Mouse (Mus musculus) embryonic fibroblast, embryonic 13.5 days (primary cell): Measurements from ENCODE around the gene Mmd2.

Source experiments
- CTCF ChIP-seq: IDR thresholded peaks from 2 replicates; pipeline ENCODE4 v1.5.1; 2011; ENCODE audit warnings: mild to moderate bottlenecking, control low read depth, low read length, moderate library complexity, borderline replicate concordance; ENCODE audit not compliant: insufficient read depth
- POLR2A ChIP-seq: IDR thresholded peaks from 2 replicates; pipeline ENCODE4 v1.6.1; 2011; ENCODE audit warnings: low read depth, mild to moderate bottlenecking, control low read depth, low read length, moderate library complexity

DNA sequence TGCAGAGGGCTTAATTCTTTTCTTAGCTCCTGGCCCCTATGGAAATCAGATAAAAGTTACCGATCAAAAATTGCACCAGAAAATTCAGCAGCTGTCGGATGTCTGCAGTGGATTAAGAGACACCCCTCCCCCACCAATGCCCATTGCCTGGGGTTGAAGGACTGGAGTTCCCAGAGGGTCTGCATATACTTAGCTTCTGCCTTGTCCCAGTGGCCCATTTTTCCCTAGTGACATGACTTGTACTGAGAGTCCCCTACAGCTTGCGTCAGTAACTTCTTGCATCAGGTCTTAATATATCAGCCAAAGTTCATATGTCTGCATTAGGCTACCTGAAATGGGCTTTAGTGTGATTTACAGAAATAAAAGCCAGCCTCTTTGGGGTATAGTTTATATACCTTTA, 41.8 kb upstream of the Mmd2 start:
- no peak for TF ChIP-seq CTCF
- no peak for TF ChIP-seq POLR2A
